Mouse (Mus musculus) intestine, embryonic 16.5 days (tissue): ENCODE data around the gene Slc23a2. TPM values are rescaled to one million over a fixed set of nuclear protein-coding genes. Genes with fewer than 3 reads are reported as not detected.

Experiments
- ATAC-seq: fragments of 200-750 bp; cut with Nextera tagmentation; 2 replicates; pipeline ENCODE4 v1.8.0; 2017; ENCODE audit warnings: moderate TSS enrichment, moderate library complexity
- H3K27ac ChIP-seq: fragments of 300-500 bp; sonication (generic); 2 replicates; pipeline ENCODE4 v1.5.1; 2014; ENCODE audit warnings: mild to moderate bottlenecking, low read length
- H3K27me3 ChIP-seq: fragments of 300-500 bp; sonication (generic); replicated peaks from 2 replicates; pipeline ENCODE4 v1.6.1; 2014; ENCODE audit warnings: low read length, control low read depth, mixed read lengths; ENCODE audit not compliant: control insufficient read depth, insufficient read depth
- H3K36me3 ChIP-seq: fragments of 300-500 bp; sonication (generic); 2 replicates; pipeline ENCODE4 v1.6.1; 2014; ENCODE audit warnings: low read length, control low read depth; ENCODE audit not compliant: control insufficient read depth, insufficient read depth
- H3K4me1 ChIP-seq: fragments of 300-500 bp; sonication (generic); 2 replicates; pipeline ENCODE4 v1.6.1; 2014; ENCODE audit warnings: low read length, control low read depth, mixed read lengths; ENCODE audit not compliant: control insufficient read depth, insufficient read depth
- H3K4me2 ChIP-seq: fragments of 300-500 bp; sonication (generic); 2 replicates; pipeline ENCODE4 v1.6.1; 2014; ENCODE audit warnings: low read depth, low read length, control low read depth
- H3K4me3 ChIP-seq: fragments of 300-500 bp; sonication (generic); 2 replicates; pipeline ENCODE4 v1.5.1; 2014; ENCODE audit warnings: mild to moderate bottlenecking, low read length
- H3K9ac ChIP-seq: fragments of 300-500 bp; sonication (generic); 2 replicates; pipeline ENCODE4 v1.6.1; 2014; ENCODE audit warnings: low read depth, low read length
- H3K9me3 ChIP-seq: fragments of 300-500 bp; sonication (generic); 2 replicates; pipeline ENCODE4 v1.6.1; 2016; ENCODE audit warnings: low read length, control low read depth; ENCODE audit not compliant: control insufficient read depth
- WGBS: fragments of 180-500 bp; shearing (Covaris S2); extraction: QIAGEN DNeasy Blood & Tissue Kit; methylation state at CpG from one replicate; pipeline ENCODE4 v1.1.7; 2014; 5-methylcytosine and 5-hydroxymethylcytosine counted together
- polyA plus RNA-seq: library from polyadenylated mRNA; unstranded; fragments of >200 nt; fragmentation: Nextera tagmentation; extraction: Ambion mirVana; gene quantifications from 2 replicates; pipeline ENCODE4 v1.2.1, GENCODE M21; 2015

Slc23a2 gene
- polyA plus RNA-seq, 1 experiment from 2014 or later = 13.5 TPM

DNA sequence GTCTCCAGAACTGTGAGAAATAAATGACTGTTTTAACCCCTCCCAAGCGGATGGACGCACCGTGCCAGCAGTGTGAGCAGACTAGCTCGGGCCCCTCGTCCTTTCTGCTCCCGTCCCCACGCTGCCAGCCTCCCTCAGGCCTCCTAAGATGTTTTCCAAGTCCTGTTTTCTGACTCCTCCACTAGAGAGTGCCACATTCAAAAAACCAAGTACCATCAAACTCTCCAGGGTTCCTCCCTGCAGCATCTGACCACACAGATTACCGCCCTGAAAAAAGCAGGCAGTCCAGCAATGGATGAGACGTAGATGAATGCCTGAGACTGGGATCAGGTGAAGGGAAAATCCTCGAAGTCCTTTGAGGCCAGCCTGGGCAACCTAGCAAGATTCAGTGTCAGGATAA is 4.4 kb downstream of the Slc23a2 start:
- Histone ChIP-seq H3K36me3 (peaks cover 2% of the 10 kb centered on the region; the same call in 1 of the 2 replicates), H3K27ac (no peak overlapping the region), H3K9ac (no peak overlapping the region), H3K9me3 (no peaks in the 10 kb centered on the region), H3K4me2 (no peak overlapping the region), H3K27me3 (no peaks in the 10 kb centered on the region), H3K4me1 (peaks cover 9% of the 10 kb centered on the region), H3K4me3 (no peak overlapping the region)
- ATAC-seq = no peak
- WGBS = 72% methylated on average over 10 of the region's 10 CpGs

- no peak for ATAC-seq
- Histone ChIP-seq H3K4me2 (no peak overlapping the region), H3K27ac (no peak overlapping the region), H3K4me3 (no peak overlapping the region), H3K27me3 (no peaks in the 10 kb centered on the region), H3K36me3 (peaks cover 2% of the 10 kb centered on the region; the same call in 1 of the 2 replicates), H3K9ac (no peak overlapping the region), H3K9me3 (no peaks in the 10 kb centered on the region), H3K4me1 (peaks cover 6% of the 10 kb centered on the region; the same call in 1 of the 2 replicates)
- 90% methylated on average over 2 of the region's 2 CpGs for WGBS
These were observed 5.8 kb downstream of the Slc23a2 start for GRCm38 (mm10) chr2:132139099-132139498.

- Histone ChIP-seq H3K4me2 (no peak overlapping the region), H3K27me3 (no peaks in the 10 kb centered on the region), H3K4me1 (peaks cover 6% of the 10 kb centered on the region; the same call in 1 of the 2 replicates), H3K4me3 (no peak overlapping the region), H3K36me3 (0 out of 2 replicates have a peak, but pooled peaks cover 2% of the 10 kb centered on the region), H3K9ac (no peak overlapping the region), H3K9me3 (no peaks in the 10 kb centered on the region), H3K27ac (no peak overlapping the region)
- WGBS = 89% methylated on average over 8 of the region's 8 CpGs
- no peak for ATAC-seq
These were observed 8.9 kb downstream of the Slc23a2 start for GRCm38 (mm10) chr2:132135876-132136637.

DNA sequence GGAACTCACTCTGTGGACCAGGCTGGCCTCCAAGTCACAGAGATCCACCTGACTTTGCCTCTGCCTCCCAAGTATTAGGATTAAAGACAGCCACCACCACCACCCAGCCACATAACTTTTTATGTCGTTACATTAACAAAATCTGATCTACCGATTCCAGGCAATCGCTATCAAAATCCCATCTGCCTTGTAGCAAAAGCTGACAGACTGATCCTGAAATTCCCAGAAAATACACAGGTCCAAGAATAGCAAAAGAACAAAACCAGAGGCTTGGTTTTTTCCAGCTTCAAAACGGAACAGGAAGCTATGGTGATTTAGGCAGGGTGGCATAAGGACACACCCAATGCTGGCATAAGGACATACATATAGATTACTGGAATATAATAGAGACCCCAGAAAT is 10.2 kb downstream of the Slc23a2 start:
- H3K4me2 ChIP-seq = no peak overlapping the region
- H3K4me1 ChIP-seq = peaks cover 6% of the 10 kb centered on the region; the same call in 1 of the 2 replicates
- no peaks in the 10 kb centered on the region for H3K27me3 ChIP-seq
- H3K4me3 ChIP-seq = no peak overlapping the region
- no peaks in the 10 kb centered on the region for H3K36me3 ChIP-seq
- H3K27ac ChIP-seq = no peak overlapping the region
- no peaks in the 10 kb centered on the region for H3K9me3 ChIP-seq
- WGBS = 76% methylated on average over 4 of the region's 4 CpGs
- no peak for ATAC-seq
- H3K9ac ChIP-seq = no peak overlapping the region

DNA sequence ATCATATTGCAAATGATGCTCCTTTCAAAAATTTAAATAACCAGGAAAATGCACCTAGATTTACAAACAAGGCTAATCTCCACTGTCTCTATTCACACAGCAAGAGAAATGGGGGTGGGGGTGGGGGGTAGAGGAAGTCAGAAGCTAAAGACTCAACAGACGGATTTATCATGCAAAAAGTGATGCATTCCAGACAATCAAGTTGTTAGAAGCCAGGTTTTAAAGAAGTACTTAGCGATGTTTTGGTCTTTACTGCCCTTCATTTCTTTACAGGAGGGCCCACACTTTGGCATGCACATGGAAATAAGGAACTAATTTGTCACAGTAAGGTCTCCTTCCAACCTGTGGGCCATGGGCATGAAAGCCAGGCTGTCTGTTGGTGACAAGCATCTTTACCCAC is 11.5 kb downstream of the Slc23a2 start:
- no peak overlapping the region for H3K4me2 ChIP-seq
- H3K27me3 ChIP-seq = no peaks in the 10 kb centered on the region
- H3K4me1 ChIP-seq = peaks cover 6% of the 10 kb centered on the region; the same call in 1 of the 2 replicates
- H3K27ac ChIP-seq = no peak overlapping the region
- WGBS = 43% methylated on average over 2 of the region's 2 CpGs
- ATAC-seq = no peak
- no peak overlapping the region for H3K4me3 ChIP-seq
- no peak overlapping the region for H3K9ac ChIP-seq
- no peaks in the 10 kb centered on the region for H3K9me3 ChIP-seq
- H3K36me3 ChIP-seq = no peaks in the 10 kb centered on the region

- no peaks in the 10 kb centered on the region for H3K36me3 ChIP-seq
- whole genome bisulfite sequencing = 11% methylated on average over 9 of the region's 9 CpGs
These were observed 13.6 kb downstream of the Slc23a2 start for GRCm38 (mm10) chr2:132131266-132131665.

GRCm38 (mm10) chr2:132129980-132130379 is 14.9 kb downstream of the Slc23a2 start:
- no peaks in the 10 kb centered on the region for H3K27me3 ChIP-seq
- H3K4me3 ChIP-seq = no peak overlapping the region
- no peak for ATAC-seq
- no peak overlapping the region for H3K27ac ChIP-seq
- no peak overlapping the region for H3K9ac ChIP-seq
- no peaks in the 10 kb centered on the region for H3K9me3 ChIP-seq
- H3K4me1 ChIP-seq = peaks cover 6% of the 10 kb centered on the region; the same call in 1 of the 2 replicates
- H3K36me3 ChIP-seq = no peaks in the 10 kb centered on the region
- H3K4me2 ChIP-seq = no peak overlapping the region
- WGBS = 96% methylated on average over 7 of the region's 7 CpGs

More at GRCm38 (mm10) chr2:132131266-132131665, 13.6 kb downstream of the Slc23a2 start:
- H3K9ac ChIP-seq = no peak overlapping the region
- H3K4me1 ChIP-seq = peaks cover 6% of the 10 kb centered on the region; the same call in 1 of the 2 replicates
- ATAC-seq = peak; percentile 85
- no peaks in the 10 kb centered on the region for H3K9me3 ChIP-seq
- H3K4me3 ChIP-seq = no peak overlapping the region
- H3K27me3 ChIP-seq = no peaks in the 10 kb centered on the region
- no peak overlapping the region for H3K27ac ChIP-seq
- H3K4me2 ChIP-seq = peak overlapping the region; percentile 40

GRCm38 (mm10) chr2:132129247-132129646 is 15.7 kb downstream of the Slc23a2 start:
- 91% methylated on average over 7 of the region's 7 CpGs for WGBS
- H3K27ac ChIP-seq = no peak overlapping the region
- no peak overlapping the region for H3K4me3 ChIP-seq
- H3K9ac ChIP-seq = no peak overlapping the region
- ATAC-seq = no peak
- H3K4me1 ChIP-seq = peaks cover 6% of the 10 kb centered on the region; the same call in 1 of the 2 replicates
- no peak overlapping the region for H3K4me2 ChIP-seq
- H3K36me3 ChIP-seq = no peaks in the 10 kb centered on the region
- H3K27me3 ChIP-seq = no peaks in the 10 kb centered on the region
- no peaks in the 10 kb centered on the region for H3K9me3 ChIP-seq

DNA sequence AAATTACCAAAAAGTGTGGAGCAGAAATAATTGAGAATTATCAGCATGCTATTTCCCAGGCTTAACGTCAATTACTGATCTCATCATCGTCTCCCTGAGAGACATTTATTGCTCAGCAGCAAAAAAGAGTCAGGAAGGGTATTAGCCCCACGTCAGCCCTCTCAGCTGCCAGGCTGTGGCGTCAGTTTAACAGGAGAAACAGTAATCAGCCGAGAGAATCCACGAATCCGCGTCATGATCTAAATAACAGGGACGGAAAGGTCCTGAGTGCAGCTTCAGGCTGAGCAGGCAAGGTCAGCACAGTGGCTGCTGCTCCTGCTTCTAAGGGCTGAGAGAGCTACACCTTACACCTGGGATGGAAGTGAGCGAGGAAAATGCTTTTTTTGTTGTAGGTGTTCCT is 17.0 kb downstream of the Slc23a2 start:
- H3K4me1 ChIP-seq = peaks cover 6% of the 10 kb centered on the region; the same call in 1 of the 2 replicates
- 52% methylated on average over 10 of the region's 10 CpGs for WGBS
- no peak overlapping the region for H3K9ac ChIP-seq
- H3K9me3 ChIP-seq = no peaks in the 10 kb centered on the region
- no peak overlapping the region for H3K4me2 ChIP-seq
- H3K4me3 ChIP-seq = no peak overlapping the region
- no peaks in the 10 kb centered on the region for H3K36me3 ChIP-seq
- ATAC-seq = no peak
- no peaks in the 10 kb centered on the region for H3K27me3 ChIP-seq
- no peak overlapping the region for H3K27ac ChIP-seq
